Mouse (Mus musculus) right cerebral cortex, postnatal 10 days (tissue): ENCODE results near the gene Phgdh.

Source experiments
- DNase-seq, 2 experiments: peaks; one replicate each; pipeline ENCODE4 v3.0.0; 2021; ENCODE audit warnings: low spot score in 2 of 2

The Phgdh gene

DNA sequence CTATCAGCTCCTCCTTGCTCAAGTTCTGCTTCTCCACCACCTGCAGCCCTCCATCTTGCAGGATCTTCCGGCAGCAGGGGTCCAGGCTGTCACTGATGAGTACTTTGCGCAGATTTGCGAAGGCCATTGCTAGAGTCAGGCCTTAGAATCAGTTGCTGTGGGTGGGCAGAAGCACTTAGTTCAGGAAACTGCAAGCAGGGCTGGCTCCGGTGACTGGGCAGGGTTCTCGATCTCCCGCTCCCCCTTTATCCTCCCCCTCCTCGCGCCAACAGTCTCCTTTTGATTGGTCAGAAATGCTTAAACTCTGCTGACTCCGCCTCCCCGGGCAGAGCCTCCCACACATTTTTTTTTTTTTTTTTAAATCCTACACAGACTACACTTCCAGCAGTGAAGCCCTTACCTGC is at the start of gene Phgdh:
Gene Phgdh, minus strand, starts transcription at position 285 of the 404 bp plus-strand sequence.
- peak; percentile 76 to 80 for DNase-seq

DNA sequence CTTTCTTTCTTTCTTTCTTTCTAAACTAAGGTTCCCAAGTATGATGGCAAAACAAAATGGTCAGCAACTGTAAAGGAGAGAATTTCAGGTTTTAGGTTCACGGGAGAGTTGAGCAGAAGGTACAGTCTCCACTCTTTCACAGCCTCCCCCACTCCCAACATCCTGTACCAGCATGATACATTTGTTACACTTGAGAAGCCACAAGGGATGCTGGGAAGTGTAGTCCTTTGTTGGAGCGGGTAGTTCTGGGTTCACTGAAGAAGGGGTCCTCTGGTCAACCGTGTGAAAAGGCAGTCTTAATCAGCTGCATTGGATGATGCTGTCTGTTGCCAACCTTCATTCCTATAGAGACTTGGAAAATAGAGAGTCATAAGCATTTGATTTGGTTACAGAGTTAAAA is 49.5 kb upstream of the Phgdh start:
- DNase-seq, result no peak

DNA sequence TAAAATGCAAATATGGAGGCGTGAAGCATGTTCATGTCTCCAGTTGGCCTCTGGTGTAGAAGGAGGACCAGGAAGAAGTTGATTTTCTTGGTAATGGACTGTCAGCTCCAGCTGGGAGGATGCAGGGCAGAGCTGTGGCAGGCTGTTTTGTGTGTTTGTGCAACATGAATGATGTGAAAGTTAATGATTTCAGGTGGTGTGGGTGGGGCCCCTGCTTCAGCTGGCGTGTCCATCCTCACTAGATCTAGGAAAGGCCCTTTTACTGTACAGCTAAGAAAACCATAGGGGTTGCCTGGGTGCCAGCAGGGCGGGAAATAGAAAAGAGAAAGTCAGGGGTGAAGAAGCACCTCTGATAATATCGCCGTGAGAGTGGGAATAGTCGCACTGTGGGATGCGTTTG is 48.0 kb upstream of the Phgdh start:
- no peak for DNase-seq

GRCm38 (mm10) chr3:98387086-98387485 is 47.3 kb upstream of the Phgdh start:
- DNase-seq, result peak; percentile 60 to 65

DNA sequence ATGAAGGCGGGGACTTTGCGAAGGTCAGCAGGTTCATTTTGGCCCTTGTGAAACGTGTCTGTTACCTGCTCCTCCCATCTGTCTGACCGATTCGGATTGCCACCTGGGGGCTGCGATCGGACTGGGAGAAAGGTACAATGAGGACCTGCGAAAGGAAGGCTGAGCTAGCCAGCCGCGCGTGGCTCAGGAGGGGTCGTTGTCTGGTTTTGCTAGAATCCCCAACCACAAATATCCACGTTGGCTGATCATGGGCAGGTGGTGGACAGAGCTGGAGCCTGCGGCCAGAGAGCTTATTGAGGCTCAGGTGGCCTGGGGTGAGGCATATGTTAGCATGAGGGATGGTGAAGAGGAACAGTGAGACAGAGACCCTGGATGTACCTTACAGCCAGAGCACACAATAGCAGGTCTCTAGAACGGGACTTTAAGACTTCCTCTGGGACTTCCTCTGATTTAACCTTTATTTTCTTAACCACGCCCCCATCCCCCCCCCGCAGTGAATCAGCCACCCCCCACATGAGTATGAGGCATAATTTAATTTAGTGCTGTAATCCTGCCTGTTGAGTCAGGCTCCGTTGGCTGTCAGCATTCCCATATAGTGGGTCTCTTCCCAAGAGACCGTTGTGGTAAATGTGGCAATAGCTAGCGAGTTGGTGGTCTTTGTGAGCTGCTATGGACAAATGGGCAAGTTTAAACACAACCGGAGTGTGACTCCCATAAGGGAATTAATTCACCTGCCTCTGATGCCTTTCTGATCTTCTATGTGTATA is 43.4 kb upstream of the Phgdh start:
- DNase-seq, result no peak

DNA sequence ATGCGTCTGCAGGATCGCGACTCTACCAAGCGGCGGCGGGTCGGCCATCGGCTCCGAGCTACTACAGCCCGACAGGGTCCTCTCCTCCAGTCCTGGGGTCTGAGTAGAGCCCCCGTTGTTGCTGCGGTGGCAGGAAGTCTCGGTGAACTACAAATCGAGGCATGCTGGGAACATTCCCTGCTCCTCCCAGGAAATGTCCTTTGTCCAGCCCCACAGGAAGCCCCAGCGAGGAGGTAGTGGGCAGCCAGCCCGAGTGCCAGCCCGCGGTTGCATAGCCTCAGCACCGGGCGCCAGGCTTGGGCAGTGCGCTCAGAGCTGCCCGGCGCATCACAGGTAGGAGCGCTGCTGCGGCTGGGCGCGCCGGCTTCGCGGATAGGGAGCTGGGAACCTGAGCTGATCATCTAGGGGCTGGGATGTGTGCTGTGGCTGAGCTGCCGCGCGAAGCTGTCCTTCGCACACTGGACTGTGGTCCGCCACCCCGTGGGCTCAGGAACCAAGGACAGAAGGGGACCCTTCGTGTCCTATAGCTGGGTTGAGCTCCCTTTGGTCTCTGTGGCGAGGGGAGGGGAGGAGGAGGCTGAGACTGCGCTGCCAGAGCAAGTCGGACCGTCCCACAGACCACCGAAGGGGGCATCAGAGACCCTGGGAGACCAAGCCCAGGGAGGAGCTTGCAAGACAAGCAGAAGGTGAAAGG is 42.6 kb upstream of the Phgdh start, which contains the start of gene Zfp697:
Gene Zfp697, plus strand, starts transcription at position 216 of the 694 bp plus-strand sequence.
- peak; percentile 91 to 92 for DNase-seq

- DNase-seq, result no peak
These were observed 42.0 kb upstream of the Phgdh start for GRCm38 (mm10) chr3:98381677-98382245.

DNA sequence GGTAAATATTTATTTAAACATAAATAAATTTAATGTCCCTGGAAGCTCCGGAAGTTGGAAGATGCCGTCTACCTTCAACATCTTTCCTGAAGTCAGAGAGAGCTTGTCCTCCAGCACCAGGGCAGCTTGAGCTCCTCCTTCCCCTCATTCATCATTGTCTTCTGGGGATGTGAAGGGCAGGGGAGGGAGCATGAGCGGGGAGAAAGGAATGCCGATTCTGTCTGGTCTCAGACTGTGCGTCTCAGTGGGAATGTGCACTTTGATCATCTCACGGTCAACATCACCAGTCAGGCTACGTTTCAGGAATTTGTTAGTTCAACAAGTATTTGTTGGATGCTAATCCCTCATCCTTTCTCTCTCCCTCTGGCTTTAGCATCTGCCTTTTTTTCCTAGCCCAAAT is 39.4 kb upstream of the Phgdh start:
- DNase-seq, result no peak

DNA sequence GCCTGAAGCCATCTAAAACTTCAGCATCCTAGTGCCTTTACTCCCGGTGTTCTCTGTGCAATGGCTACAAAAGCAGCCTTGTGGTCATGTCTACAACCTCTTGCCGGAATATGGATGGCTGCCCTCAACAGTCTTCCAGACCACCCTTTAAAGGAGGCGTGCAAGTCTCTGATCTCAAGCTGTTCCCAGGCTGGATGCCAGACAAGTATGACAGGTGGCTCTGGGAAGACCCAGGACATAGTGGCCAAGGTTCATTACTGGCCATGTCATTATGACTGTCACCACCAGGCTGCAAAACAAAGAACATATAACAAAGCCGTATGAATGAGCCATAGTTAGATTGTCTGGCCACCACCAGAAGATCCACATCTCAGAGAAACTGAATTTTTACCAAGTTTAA is 38.5 kb upstream of the Phgdh start:
- DNase-seq, result no peak

- DNase-seq, result no peak
These were observed 35.2 kb upstream of the Phgdh start for GRCm38 (mm10) chr3:98374980-98375379.

GRCm38 (mm10) chr3:98374062-98374719 is 34.4 kb upstream of the Phgdh start:
- no peak for DNase-seq

DNA sequence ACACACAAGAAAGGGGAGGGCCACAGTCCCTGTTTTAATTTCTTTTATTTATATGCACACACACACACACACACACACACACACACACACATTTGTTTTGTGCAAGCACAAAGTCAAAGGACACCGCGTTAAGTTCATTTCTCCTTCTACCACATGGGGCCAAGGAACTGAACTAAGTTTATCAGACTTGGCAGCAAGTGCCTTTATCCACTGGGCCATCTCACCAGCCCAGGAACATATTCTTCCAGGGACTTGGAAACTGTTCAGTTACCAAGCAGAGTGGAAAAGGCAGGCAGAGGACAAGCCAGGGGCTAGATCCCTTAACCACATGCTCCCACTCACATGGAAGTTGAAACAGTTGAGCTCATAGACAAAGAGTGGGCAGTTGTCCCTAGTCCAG is 29.0 kb upstream of the Phgdh start:
- no peak for DNase-seq

GRCm38 (mm10) chr3:98368283-98368682 is 28.5 kb upstream of the Phgdh start:
- no peak for DNase-seq

DNA sequence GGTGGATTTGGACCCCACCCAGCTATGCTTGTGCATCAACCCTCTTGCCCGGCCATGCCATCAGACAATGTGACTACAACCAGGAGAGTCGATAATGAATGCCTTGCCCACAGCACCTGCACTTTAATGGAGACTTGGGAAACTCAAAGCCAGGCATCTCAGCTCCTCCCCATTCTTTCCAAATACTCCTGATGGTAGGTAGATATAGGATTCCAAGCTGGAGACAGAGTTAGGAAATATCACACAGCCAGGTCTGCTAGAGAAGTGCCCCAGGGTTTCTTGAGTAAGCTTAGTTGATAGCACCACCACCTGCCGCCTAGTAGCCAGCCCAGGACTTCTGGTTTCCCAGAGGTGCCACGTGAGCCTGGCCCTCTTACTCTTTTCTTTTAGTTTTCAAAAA is 27.0 kb upstream of the Phgdh start:
- no peak for DNase-seq

DNA sequence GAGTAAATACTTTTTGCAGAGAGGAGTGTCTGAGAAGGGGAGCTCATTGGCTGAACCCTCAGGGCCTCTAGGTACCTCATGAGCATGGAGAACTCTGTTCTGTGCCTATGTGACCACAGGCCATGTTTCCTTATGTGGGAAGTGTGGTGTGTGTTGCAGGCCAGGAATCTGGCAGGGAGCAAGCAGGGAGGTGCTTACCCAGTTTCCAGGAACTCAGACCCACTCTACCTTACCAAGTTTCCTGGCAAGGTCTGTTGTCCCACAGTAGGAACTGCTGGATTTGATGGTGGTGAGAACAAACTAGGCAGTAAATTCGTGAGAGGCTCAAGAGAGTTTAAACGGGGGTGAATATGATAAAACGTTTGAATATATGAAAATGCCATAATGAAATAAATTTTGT is 26.3 kb upstream of the Phgdh start:
- no peak for DNase-seq

GRCm38 (mm10) chr3:98362753-98363152 is 23.0 kb upstream of the Phgdh start:
- no peak for DNase-seq

DNA sequence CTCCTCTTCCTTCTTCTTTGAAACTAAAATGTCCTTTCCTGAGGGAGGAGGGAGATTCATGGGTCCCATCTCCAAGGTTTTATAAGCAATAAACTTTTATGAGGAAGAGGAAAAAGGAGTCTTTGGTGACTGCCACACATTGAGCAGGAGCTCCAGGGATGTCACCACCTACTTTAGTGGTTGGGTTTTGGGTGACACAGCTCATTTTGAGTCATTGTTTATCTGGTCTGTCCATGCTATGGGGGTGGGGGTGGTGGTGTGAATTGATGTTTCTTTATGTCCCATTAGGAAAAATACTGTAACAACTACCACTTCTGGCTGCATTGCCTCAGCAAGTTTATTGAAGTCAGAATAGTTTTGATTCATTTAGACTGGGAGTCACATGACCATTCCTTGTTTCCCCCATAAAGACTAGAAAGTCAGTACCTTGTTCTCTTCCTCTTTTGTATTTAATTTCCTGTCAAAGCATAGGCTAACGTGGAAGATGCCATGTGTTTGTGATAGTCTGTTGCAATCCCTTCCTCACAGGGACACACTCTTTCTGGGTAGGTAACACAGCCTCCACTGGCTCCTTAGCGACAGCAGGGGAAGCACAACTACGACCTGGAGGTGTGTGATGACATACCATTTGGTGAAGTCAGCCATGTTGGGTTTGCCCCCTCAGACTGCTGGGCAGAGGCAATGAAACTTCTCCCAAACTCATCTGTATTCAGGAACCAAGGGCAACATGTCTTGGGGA is 17.0 kb upstream of the Phgdh start:
- no peak for DNase-seq

DNA sequence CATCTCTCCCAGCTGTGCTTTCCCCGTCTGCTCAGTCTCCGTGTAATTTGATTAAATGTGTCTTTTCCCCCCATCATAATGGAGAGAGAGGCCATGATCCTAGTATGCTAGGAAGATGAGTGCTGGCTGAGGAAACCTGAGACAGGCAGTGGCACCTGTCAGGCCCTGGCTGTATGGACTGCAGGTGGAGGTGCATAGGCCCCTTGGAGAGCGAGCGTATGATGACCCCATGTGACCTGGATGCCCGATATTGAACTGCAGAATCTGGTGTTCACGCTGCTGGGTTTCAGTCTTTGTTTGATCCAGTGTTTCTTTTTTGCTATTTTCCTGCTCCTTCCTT is 16.2 kb upstream of the Phgdh start:
- DNase-seq, result no peak

DNA sequence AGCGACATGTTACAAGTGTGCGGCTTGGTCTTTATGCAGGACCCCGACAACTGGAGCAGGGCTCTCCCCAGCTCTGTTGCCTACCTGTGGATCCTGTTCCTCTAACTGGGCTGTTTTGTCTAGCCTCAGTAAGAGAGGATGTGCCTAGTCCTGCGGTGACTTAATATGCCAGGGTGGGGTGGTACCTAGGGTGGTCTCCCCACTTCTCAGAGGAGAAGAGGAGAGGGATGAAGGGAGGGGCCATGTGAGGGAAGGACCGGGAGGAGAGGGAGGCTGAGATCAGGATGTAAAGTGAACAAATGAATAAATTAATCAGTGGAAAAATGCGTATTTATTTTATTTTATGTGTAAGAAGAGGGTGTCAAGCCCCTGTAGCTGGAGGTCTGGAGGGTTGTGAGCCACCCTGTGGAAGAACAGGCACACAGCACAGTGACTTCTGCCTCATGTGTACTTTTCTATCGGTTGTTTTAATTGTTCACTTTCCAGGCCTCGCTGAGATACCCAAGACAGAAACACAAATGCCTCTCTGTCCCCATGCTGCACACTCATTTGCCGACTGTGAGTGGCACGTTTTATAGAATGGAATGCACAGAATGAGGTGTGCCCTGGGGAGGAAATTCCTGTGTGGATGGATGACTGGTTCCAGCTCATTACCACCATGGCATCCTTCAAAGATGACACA is 15.7 kb upstream of the Phgdh start:
- no peak for DNase-seq

GRCm38 (mm10) chr3:98353892-98354291 is 14.1 kb upstream of the Phgdh start:
- peak; percentile 71 to 86 for DNase-seq

- DNase-seq, result no peak
These were observed 8.9 kb upstream of the Phgdh start for GRCm38 (mm10) chr3:98348705-98349104.
